Comparison of ENCODE assay signal across 9 mouse cellular contexts in the genomic region with DNA sequence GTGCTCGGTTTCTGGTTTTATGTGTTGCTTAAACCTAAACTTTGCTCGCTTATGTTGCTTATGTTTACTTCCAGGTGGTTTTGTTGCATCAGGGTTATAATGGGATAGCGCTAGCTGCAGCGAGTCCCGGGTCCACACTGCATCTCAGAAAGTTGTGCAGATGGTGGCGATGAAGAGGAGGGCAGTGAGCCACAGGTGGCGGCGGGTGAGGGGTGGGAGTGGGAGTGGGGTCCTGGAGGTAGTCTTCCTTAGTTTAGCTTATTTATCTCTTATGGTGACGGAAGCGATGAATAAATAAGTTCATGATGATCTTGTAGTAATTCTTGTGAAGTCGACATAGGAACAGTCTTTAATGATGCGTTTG. TPM values are rescaled to one million over a fixed set of nuclear protein-coding genes. Genes with fewer than 3 reads are reported as not detected.
DNase-seq lines count a peak whose midpoint lies in the region; ATAC-seq and TF ChIP-seq lines count a peak whose summit lies in the region.
"Had no signal": no experiment of that assay in that cellular context is flagged by ENCODE, and none has a peak within 500 bp of the region (broad histone marks: within the 10 kb centered on the region; RNA-seq: fewer than 3 reads in every experiment).

No protein-coding gene starts in this region.

- no peak for TF ChIP-seq POLR2A in heart, adult 2 months (IDR thresholded peaks at IDR 0.05; ENCODE audit: insufficient read depth, low read depth, low read length)

- peak overlapping the region; percentile 78 for H3K9ac ChIP-seq in heart, adult 2 months (ENCODE audit: low read depth, low read length)
- H3K9ac ChIP-seq in liver, embryonic 12.5 days = peak overlapping the region; percentile 88

- DNase-seq in heart, adult 2 months = no peak
- DNase-seq in heart, adult 11 months = no peak
- DNase-seq in thymus, postnatal 4 days = peak; percentile 32
- no peak for DNase-seq in thymus, postnatal 14 days
- DNase-seq in gastrocnemius, postnatal 36 days = no peak
- DNase-seq in thymus, postnatal 36 days = no peak
- no peak for DNase-seq in layer of hippocampus, postnatal 36 days
- DNase-seq: right cerebral cortex, postnatal 4 days had no signal

- H3K79me2 ChIP-seq in heart, adult 2 months (replicated peaks; ENCODE audit: control insufficient read depth, insufficient read depth, low read length) = 0 out of 2 replicates have a peak, but pooled peaks cover 1% of the 10 kb centered on the region

- H3K4me2 ChIP-seq in liver, embryonic 12.5 days = peak overlapping the region; percentile 96

- WGBS in heart, adult 2 months = 12% methylated on average over 12 of the region's 12 CpGs
- 9% methylated on average over 12 of the region's 12 CpGs for WGBS in liver, embryonic 12.5 days (ENCODE audit: insufficient replicate concordance)

- peak overlapping the region; percentile 71; the same call in 1 of the 2 replicates for H3K27ac ChIP-seq in heart, adult 2 months
- H3K27ac ChIP-seq in liver, embryonic 12.5 days = peak overlapping the region; percentile 72

- no peaks in the 10 kb centered on the region for H3K9me3 ChIP-seq in liver, embryonic 12.5 days (replicated peaks)

- H3K4me1 ChIP-seq in heart, adult 2 months (ENCODE audit: control insufficient read depth, insufficient read depth, low read length) = peaks cover 2% of the 10 kb centered on the region
- H3K4me1 ChIP-seq in liver, embryonic 12.5 days = peaks cover 54% of the 10 kb centered on the region

- H3K4me3 ChIP-seq in heart, adult 2 months = peak overlapping the region; percentile 76
- peak overlapping the region; percentile 87 for H3K4me3 ChIP-seq in liver, embryonic 12.5 days

- no peak for TF ChIP-seq EP300 in heart, adult 2 months (IDR thresholded peaks at IDR 0.05; ENCODE audit: insufficient read depth, low read depth, low read length)

- peak; percentile 6; the same call in 1 of the 2 replicates for ATAC-seq in liver, embryonic 12.5 days

- intact Hi-C loops in heart, adult 2 months (cut with DNase I) = loop anchor here (2.0 to 5.0 kb wide), 3 partner anchors 29 to 143 kb away; partner anchors contain the start of genes Elp6, Kif9, Klhl18 and Ptpn23
- intact Hi-C loops in gastrocnemius, postnatal 36 days (cut with DNase I) = no loop called here

- TF ChIP-seq CTCF in heart, adult 2 months (IDR thresholded peaks at IDR 0.05) = no peak

- no peaks in the 10 kb centered on the region for H3K36me3 ChIP-seq in heart, adult 2 months (ENCODE audit: control insufficient read depth, insufficient read depth, low read length)
- H3K36me3 ChIP-seq in liver, embryonic 12.5 days = no peaks in the 10 kb centered on the region

- H3K27me3 ChIP-seq in heart, adult 2 months (ENCODE audit: control insufficient read depth, insufficient read depth, low read length) = no peaks in the 10 kb centered on the region
- H3K27me3 ChIP-seq in liver, embryonic 12.5 days (replicated peaks) = no peaks in the 10 kb centered on the region

RNA-seq across cellular contexts. Expression of gene Scap, which starts 0.8 kb away (rescaled TPM):
- total RNA-seq in heart, adult 2 months (2021) = 10 to 100 TPM; 28.0 to 33.1 TPM
- polyA plus RNA-seq in heart, adult 2 months (2012; rRNA removed) = 16.0 and 17.5 TPM in 2 replicates
- polyA plus RNA-seq in liver, embryonic 12.5 days (2016; fragmentation: Nextera tagmentation; extraction: Ambion mirVana) = 28.6 and 28.7 TPM in 2 replicates
- 10 to 100 TPM; 15.2 to 15.8 TPM for total RNA-seq in gastrocnemius, postnatal 36 days (2021)
- 10 to 100 TPM; 97.4 to 98.6 TPM for total RNA-seq in layer of hippocampus, postnatal 36 days (2021)

RNA-seq across cellular contexts. Expression of gene Elp6, which starts 28.9 kb away (rescaled TPM):
- 1 to 10 TPM; 2.2 to 2.3 TPM for total RNA-seq in heart, adult 2 months (2021)
- 4.5 and 4.7 TPM in 2 replicates for polyA plus RNA-seq in heart, adult 2 months (2012; rRNA removed)
- polyA plus RNA-seq in liver, embryonic 12.5 days (2016; fragmentation: Nextera tagmentation; extraction: Ambion mirVana) = 14.1 and 16.5 TPM in 2 replicates
- total RNA-seq in gastrocnemius, postnatal 36 days (2021) = 1 to 10 TPM; 2.8 to 3.1 TPM
- 10 to 100 TPM in 1 of 2 experiments, 1 to 10 TPM in 1; 9.7 to 13.8 TPM for total RNA-seq in layer of hippocampus, postnatal 36 days (2021)
